Mouse (Mus musculus) gastrocnemius, adult 8-10 months (tissue): ENCODE measurements around the gene Ctnna3. TPM values are rescaled to one million over a fixed set of nuclear protein-coding genes. Genes with fewer than 3 reads are reported as not detected.
A peak's percentile ranks its signal among the peaks of the same experiment; 100 is the strongest.

Source experiments
- DNase-seq, 2 experiments: peaks; one replicate each; pipeline ENCODE4 v3.0.0; 2022; ENCODE audit warnings: low spot score in 2 of 2
- total RNA-seq, 4 experiments: library from RNA; stranded (reverse); gene quantifications; 2 replicates each; pipeline ENCODE4 v1.2.4; 2022

The Ctnna3 gene
- total RNA-seq, 4 experiments from 2014 or later, result 21.3 to 31.5 (median 25.8) TPM

DNA sequence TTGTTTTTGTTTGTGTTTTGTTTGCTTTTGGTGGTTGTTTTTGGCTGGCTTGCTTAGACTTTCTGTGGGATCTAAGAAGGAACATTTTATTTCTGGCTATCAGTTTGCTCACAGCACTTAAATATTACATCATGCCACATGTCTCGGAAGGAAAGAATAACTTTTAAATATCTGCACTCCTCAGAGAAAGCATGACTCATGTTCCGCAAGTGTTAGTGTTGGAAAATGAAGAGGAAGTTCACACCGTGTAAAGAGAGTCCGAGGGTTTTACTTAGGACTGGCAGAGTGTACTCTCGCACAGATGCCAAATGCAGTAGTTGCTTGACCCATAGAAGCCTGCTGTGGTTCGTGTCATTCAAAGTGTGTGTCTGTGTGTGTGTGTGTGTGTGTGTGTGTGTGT, 619.3 kb downstream of the Ctnna3 start:
- no peak for DNase-seq

GRCm38 (mm10) chr10:64049946-64050345, 620.0 kb downstream of the Ctnna3 start:
- no peak for DNase-seq

- no peak for DNase-seq
Observed at GRCm38 (mm10) chr10:64063704-64064103, 633.8 kb downstream of the Ctnna3 start.

- DNase-seq, result peak; percentile 33 to 39
Observed at GRCm38 (mm10) chr10:64075944-64076343, 646.0 kb downstream of the Ctnna3 start.

GRCm38 (mm10) chr10:64076410-64077052, 646.6 kb downstream of the Ctnna3 start:
- no peak for DNase-seq

DNA sequence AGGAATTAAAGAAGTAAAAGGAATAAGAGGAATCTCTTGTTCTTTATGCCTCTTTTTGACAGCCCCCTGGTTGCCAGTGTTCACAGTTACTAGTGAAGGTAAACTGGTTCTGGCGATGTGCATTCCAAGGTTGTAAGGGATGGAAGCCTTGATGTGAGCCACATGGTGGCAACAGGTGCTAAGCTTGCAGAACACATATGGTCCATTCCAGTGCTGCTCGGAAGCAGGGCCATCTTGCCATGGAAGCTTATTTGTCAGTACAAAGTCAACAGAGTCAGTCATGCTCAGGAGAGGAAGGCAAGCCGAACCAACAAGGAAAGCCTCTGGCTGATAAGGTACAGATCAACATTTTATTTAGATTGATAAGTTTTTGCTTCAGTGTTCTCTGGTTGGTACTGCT, 652.4 kb downstream of the Ctnna3 start:
- no peak for DNase-seq

GRCm38 (mm10) chr10:64083813-64084212, 653.9 kb downstream of the Ctnna3 start:
- DNase-seq, result no peak

DNA sequence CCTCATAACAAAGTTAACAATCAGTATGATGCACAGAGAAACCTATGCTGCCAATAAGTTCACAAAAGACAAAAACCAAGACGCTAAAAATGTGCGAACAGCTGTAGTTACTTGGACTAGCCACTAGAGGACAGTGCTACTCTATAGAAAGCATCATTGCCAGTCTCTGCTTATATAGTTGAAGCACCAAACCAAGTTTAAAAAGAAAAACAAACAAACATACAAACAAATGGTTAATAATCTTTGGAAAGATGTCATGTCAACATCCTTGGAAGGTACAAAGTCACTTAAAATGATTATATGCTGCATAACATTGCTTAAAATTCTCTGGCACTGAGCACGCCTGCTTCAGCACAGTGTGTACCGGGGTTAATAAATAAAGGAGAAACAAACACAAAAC, 654.6 kb downstream of the Ctnna3 start:
- DNase-seq, result no peak

DNA sequence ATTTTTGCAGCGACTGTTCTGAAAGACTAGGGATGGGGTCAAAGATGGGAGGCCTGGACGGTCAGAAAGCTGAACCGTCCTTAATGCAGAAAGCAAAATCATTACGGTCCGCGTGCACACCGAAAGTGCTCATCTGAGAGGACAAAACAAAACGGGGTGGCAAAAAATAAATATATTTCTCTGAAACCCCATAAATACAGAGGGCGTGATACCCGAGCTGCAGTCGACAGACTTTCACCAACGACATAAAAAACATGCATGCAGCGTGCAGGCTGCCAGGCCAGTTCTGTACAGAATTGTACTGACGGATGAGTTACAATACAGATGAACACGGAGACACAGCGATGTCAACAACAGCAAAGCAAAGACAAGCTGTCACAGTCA, 656.3 kb downstream of the Ctnna3 start:
- no peak for DNase-seq

- DNase-seq, result no peak
Observed at GRCm38 (mm10) chr10:64086567-64087391, 656.9 kb downstream of the Ctnna3 start.

- DNase-seq, result no peak
Observed at GRCm38 (mm10) chr10:64087521-64087920, 657.6 kb downstream of the Ctnna3 start.

DNA sequence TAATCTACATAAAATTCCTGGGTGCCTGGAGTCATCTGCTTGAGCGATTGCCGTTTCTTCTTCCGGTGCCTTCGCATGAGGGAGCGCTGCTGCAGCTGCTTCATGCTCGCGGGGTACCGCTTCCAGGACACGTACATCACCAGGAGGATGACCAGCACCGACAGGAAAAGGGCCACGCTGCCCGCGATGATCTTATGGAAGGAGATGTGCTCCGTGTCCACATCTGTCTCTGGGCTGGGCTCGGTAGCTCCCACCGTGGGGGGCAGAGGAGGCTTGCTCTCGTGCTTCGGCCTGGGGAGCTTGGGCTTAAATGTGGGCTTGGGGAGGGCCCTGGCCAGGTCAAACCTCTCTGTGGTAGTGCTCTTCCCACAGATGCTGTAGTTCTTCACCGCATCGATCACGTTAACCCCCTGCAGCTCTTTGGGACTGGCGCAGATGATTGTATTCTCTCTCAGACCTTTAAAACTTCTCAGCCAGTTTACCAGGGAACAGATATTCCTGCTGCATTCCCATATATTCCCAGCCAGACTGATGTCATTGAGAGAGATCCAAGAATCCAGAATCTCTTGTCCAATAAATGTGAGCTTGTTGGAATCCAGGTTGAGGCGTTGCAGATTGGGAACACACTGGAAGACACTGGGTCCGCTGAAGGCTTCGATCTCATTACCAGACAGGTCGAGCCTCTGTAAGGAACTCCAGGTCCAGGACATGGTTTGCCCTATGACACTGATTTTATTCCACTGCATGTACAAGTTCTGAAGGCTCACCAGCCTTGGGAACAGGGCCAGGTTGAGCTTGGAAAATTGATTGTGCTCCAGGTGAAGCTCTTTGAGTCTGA, 658.3 kb downstream of the Ctnna3 start:
- DNase-seq, result no peak

- no peak for DNase-seq
Observed at GRCm38 (mm10) chr10:64088774-64089460, 659.0 kb downstream of the Ctnna3 start.

- DNase-seq, result no peak
Observed at GRCm38 (mm10) chr10:64089680-64090460, 660.0 kb downstream of the Ctnna3 start, which contains the start of gene Lrrtm3. Gene Lrrtm3 (minus strand): TSS chr10:64090277.

DNA sequence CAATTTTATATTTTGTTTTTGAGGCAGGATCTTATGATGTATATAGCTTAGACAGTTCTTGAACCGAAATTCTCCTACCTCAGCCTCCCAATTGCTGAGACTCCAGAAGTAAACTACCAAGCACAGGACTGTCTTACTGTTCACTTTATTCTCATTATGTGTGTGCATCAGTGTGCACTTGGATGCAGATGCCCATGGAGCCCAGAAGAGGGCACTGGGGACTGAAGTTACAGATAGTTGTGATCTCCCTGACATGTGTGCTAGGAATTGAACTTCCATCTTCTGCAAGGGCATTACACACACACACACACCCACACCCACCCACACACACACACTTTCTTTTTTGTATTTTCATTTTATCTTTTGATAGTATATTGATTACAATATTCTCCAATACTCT, 666.6 kb downstream of the Ctnna3 start:
- no peak for DNase-seq

GRCm38 (mm10) chr10:64115246-64115645, 685.3 kb downstream of the Ctnna3 start:
- no peak for DNase-seq

GRCm38 (mm10) chr10:64118833-64119232, 688.9 kb downstream of the Ctnna3 start:
- no peak for DNase-seq

DNA sequence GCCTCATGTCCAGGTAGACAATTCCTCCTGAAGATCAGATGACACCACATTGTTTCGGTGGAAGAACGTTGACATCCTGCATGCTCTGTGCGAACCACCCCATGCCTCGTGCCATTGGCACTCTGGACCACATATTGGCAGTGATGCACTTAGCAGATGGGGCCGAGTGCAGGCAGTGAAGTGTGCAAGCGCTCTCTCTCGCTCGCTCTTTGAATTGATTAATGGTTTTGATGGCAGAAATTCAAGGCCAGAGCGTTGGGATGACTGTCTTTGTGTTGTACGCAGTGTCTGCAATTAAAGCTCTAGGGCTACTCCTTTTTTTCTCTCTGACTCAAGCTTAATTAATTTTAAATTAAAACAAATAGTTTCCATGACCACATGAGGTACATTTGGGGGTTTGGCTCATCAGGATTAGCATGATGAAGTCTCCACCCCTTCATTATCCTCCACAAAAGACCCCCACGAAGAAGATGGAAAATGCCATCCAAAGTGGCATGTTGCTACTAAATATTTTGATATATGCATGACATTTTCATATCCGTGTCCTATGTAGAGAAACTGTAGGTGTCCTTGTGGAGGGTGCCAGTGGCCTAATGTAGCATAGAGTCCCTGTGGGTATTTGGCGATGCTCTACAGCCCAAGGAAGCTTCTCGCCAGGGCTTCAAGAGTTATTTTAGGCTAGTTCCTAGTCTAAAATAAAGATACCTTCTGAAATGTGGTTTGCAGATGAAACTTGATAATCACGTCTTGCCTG, 700.7 kb downstream of the Ctnna3 start:
- DNase-seq, result no peak

DNA sequence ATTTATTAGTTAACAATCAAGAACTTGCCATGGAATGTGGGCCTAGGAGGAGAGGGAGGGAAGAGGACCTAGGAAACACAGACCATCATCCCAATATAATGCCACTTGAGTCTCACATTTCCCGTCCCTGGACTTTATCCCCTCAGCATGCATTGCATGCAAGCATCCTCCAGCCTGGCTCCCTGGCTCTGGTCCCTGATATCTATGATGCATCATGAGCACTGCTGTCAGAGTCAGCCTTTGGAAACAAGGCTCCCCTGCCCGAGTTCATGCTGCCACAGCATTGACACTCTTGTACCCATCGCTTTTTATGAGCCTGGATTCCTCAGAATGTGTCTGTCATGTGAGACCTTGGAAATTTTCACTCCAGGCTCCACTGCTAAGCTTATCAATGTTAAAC, 703.6 kb downstream of the Ctnna3 start:
- DNase-seq, result no peak

- no peak for DNase-seq
Observed at GRCm38 (mm10) chr10:64135481-64135880, 705.6 kb downstream of the Ctnna3 start.
